ENCODE assay signal across 23 mouse cellular contexts in genomic region chr13:91114880-91115279, GRCm38 (mm10).
DNase-seq lines count a peak whose midpoint lies in the region; ATAC-seq and TF ChIP-seq lines count a peak whose summit lies in the region.
"Had no signal": no experiment of that assay in that cellular context is flagged by ENCODE, and none has a peak within 500 bp of the region (broad histone marks: within the 10 kb centered on the region; RNA-seq: fewer than 3 reads in every experiment).

No protein-coding gene starts in this region.

- H3K4me2 ChIP-seq in lung, embryonic 14.5 days = no peak overlapping the region
- H3K4me2 ChIP-seq in lung, postnatal 0 days (replicated peaks; ENCODE audit: low read depth, low read length) = no peak overlapping the region
- no peak overlapping the region for H3K4me2 ChIP-seq in hindbrain, embryonic 14.5 days (replicated peaks)
- H3K4me2 ChIP-seq: embryonic facial prominence, embryonic 12.5 days; forebrain, embryonic 13.5 days; forebrain, embryonic 15.5 days had no signal

- DNase-seq in lung, embryonic 14.5 days = peak; percentile 10
- DNase-seq in lung, postnatal 0 days (ENCODE audit: low spot score) = no peak
- peak; percentile 62 for DNase-seq in 3T3-L1 (ENCODE audit: low read depth, low spot score)
- peak; percentile 35 for DNase-seq in 416B (ENCODE audit: low read depth)
- peak; percentile 10 for DNase-seq in adipocyte (ENCODE audit: low spot score)
- no peak for DNase-seq in cerebellum, postnatal 10 days
- DNase-seq in hindbrain, embryonic 14.5 days (ENCODE audit: low spot score) = no peak
- DNase-seq in heart, adult 9 months (ENCODE audit: low spot score in 2 of 2) = no peak
- DNase-seq: adrenal gland, adult 2 months; adrenal gland, postnatal 10 days; adrenal gland, postnatal 25 days; cerebellum, adult 11 months; cerebellum, adult 18-20 months; cerebellum, adult 8-10 months; cerebellum, adult 9-11 months; cerebellum, postnatal 25 days; forebrain, postnatal 0 days had no signal

- no peak for ATAC-seq in lung, embryonic 14.5 days (ENCODE audit: insufficient read depth)
- no peak for ATAC-seq in lung, postnatal 0 days
- no peak for ATAC-seq in hindbrain, embryonic 14.5 days (ENCODE audit: low FRiP score)
- ATAC-seq: activated CD4-positive, CD25-positive, alpha-beta regulatory T cell, adult 4 months; forebrain, embryonic 13.5 days; forebrain, embryonic 15.5 days; forebrain, postnatal 0 days; Patski had no signal

- 72% methylated on average over 3 of the region's 3 CpGs for WGBS in lung, embryonic 14.5 days
- WGBS in lung, postnatal 0 days = 70% methylated on average over 3 of the region's 3 CpGs
- 96% methylated on average over 3 of the region's 3 CpGs for WGBS in hindbrain, embryonic 14.5 days

- H3K4me3 ChIP-seq in lung, embryonic 14.5 days (ENCODE audit: low read depth, low read length) = no peak overlapping the region
- H3K4me3 ChIP-seq in lung, postnatal 0 days (ENCODE audit: low read depth, low read length) = no peak overlapping the region
- H3K4me3 ChIP-seq in hindbrain, embryonic 14.5 days (replicated peaks; ENCODE audit: low read length) = no peak overlapping the region
- H3K4me3 ChIP-seq: embryonic facial prominence, embryonic 10.5 days; embryonic facial prominence, embryonic 12.5 days; forebrain, embryonic 13.5 days; forebrain, embryonic 15.5 days had no signal

- no peak for TF ChIP-seq EP300 in lung, postnatal 0 days (IDR thresholded peaks at IDR 0.05)

- H3K36me3 ChIP-seq in lung, embryonic 14.5 days (ENCODE audit: insufficient read depth) = no peaks in the 10 kb centered on the region
- no peaks in the 10 kb centered on the region for H3K36me3 ChIP-seq in lung, postnatal 0 days (ENCODE audit: insufficient read depth, low read length)
- H3K36me3 ChIP-seq in hindbrain, embryonic 14.5 days (replicated peaks; ENCODE audit: control insufficient read depth, insufficient read depth) = no peaks in the 10 kb centered on the region
- H3K36me3 ChIP-seq: embryonic facial prominence, embryonic 10.5 days; embryonic facial prominence, embryonic 12.5 days; forebrain, embryonic 15.5 days had no signal

- no peak overlapping the region for H3K9ac ChIP-seq in lung, embryonic 14.5 days
- no peak overlapping the region for H3K9ac ChIP-seq in lung, postnatal 0 days (replicated peaks; ENCODE audit: low read depth)
- H3K9ac ChIP-seq in hindbrain, embryonic 14.5 days = no peak overlapping the region
- H3K9ac ChIP-seq: embryonic facial prominence, embryonic 12.5 days; forebrain, embryonic 13.5 days; forebrain, embryonic 15.5 days; forebrain, postnatal 0 days had no signal

- H3K27me3 ChIP-seq in lung, embryonic 14.5 days (ENCODE audit: insufficient read depth, low read length) = no peaks in the 10 kb centered on the region
- no peaks in the 10 kb centered on the region for H3K27me3 ChIP-seq in lung, postnatal 0 days (replicated peaks; ENCODE audit: insufficient read depth, low read length)
- H3K27me3 ChIP-seq in hindbrain, embryonic 14.5 days (ENCODE audit: control insufficient read depth, insufficient read depth, low read length) = no peaks in the 10 kb centered on the region
- H3K27me3 ChIP-seq: embryonic facial prominence, embryonic 12.5 days; forebrain, embryonic 13.5 days; forebrain, embryonic 15.5 days; Patski had no signal

- TF ChIP-seq CTCF in lung, embryonic 14.5 days (IDR thresholded peaks at IDR 0.05; ENCODE audit: low read depth) = no peak
- TF ChIP-seq CTCF in lung, postnatal 0 days (IDR thresholded peaks at IDR 0.05) = no peak

- no peak overlapping the region for H3K27ac ChIP-seq in lung, embryonic 14.5 days (ENCODE audit: low read depth)
- H3K27ac ChIP-seq in lung, postnatal 0 days (ENCODE audit: low read length) = no peak overlapping the region
- no peak overlapping the region for H3K27ac ChIP-seq in hindbrain, embryonic 14.5 days
- H3K27ac ChIP-seq: embryonic facial prominence, embryonic 10.5 days; embryonic facial prominence, embryonic 12.5 days; forebrain, embryonic 13.5 days; forebrain, embryonic 15.5 days had no signal

- no peaks in the 10 kb centered on the region for H3K4me1 ChIP-seq in lung, embryonic 14.5 days (ENCODE audit: insufficient read depth)
- no peaks in the 10 kb centered on the region for H3K4me1 ChIP-seq in lung, postnatal 0 days (ENCODE audit: insufficient read depth, low read depth, low read length)
- H3K4me1 ChIP-seq in hindbrain, embryonic 14.5 days (replicated peaks; ENCODE audit: control insufficient read depth, insufficient read depth, low read length) = no peaks in the 10 kb centered on the region
- H3K4me1 ChIP-seq: embryonic facial prominence, embryonic 10.5 days; embryonic facial prominence, embryonic 12.5 days; forebrain, embryonic 13.5 days; forebrain, embryonic 15.5 days had no signal

- no peaks in the 10 kb centered on the region; the same call in 1 of the 2 replicates for H3K9me3 ChIP-seq in lung, embryonic 14.5 days (ENCODE audit: low read depth, low read length)
- no peaks in the 10 kb centered on the region for H3K9me3 ChIP-seq in lung, postnatal 0 days (ENCODE audit: low read length)
- H3K9me3 ChIP-seq in hindbrain, embryonic 14.5 days (ENCODE audit: control insufficient read depth, low read length) = no peaks in the 10 kb centered on the region
- H3K9me3 ChIP-seq: embryonic facial prominence, embryonic 10.5 days; forebrain, embryonic 13.5 days; forebrain, embryonic 15.5 days had no signal

Comparison
In these comparisons a context has a peak if more than half of its experiments do, and no peak if none do; other contexts are left out.
1. DNase-seq: peak in lung, embryonic 14.5 days (single experiment), 3T3-L1 (single experiment), 416B (single experiment) and adipocyte (single experiment); none in lung, postnatal 0 days (single experiment), cerebellum, postnatal 10 days (0 of 2), hindbrain, embryonic 14.5 days (single experiment) and heart, adult 9 months (0 of 2).